Mouse (Mus musculus): ENCODE results near the gene 4930444G20Rik.
"Not testable (repeated sequence)": the region's sequence is repeated elsewhere in the genome, so short reads cannot be mapped to it uniquely, and the experiment has no call there.

4930444G20Rik gene

GRCm38 (mm10) chr10:22067979-22068378 is at the start of gene 4930444G20Rik:
4930444G20Rik (minus strand) TSS chr10:22068079.
- DNase-seq, result not testable (repeated sequence)

GRCm38 (mm10) chr10:22074531-22074930 is 6.7 kb upstream of the 4930444G20Rik start:
- no peak for DNase-seq

- peak in 1 of 2 experiments; percentile 30 for DNase-seq
Observed at GRCm38 (mm10) chr10:22072739-22073138, 4.9 kb upstream of the 4930444G20Rik start.

- DNase-seq, result no peak
Observed at GRCm38 (mm10) chr10:22070576-22070975, 2.7 kb upstream of the 4930444G20Rik start.

- no peak for DNase-seq
Observed at GRCm38 (mm10) chr10:22070168-22070567, 2.3 kb upstream of the 4930444G20Rik start.

GRCm38 (mm10) chr10:22059415-22059814 is 8.5 kb downstream of the 4930444G20Rik start:
- no peak for DNase-seq

GRCm38 (mm10) chr10:22059026-22059325 is 8.9 kb downstream of the 4930444G20Rik start:
- no peak for DNase-seq

GRCm38 (mm10) chr10:22058218-22059025 is 9.5 kb downstream of the 4930444G20Rik start:
- DNase-seq, result peak; percentile 96 to 97

- DNase-seq, result no peak
Observed at GRCm38 (mm10) chr10:22055308-22055707, 12.6 kb downstream of the 4930444G20Rik start.

GRCm38 (mm10) chr10:22036256-22036655 is 31.6 kb downstream of the 4930444G20Rik start:
- peak; percentile 65 to 77 for DNase-seq

GRCm38 (mm10) chr10:22034303-22034702 is 33.6 kb downstream of the 4930444G20Rik start:
- peak in 1 of 2 experiments; percentile 39 for DNase-seq

- no peak for DNase-seq
Observed at GRCm38 (mm10) chr10:22018618-22019017, 49.3 kb downstream of the 4930444G20Rik start.

- DNase-seq, result no peak
Observed at GRCm38 (mm10) chr10:22017469-22018159, 50.3 kb downstream of the 4930444G20Rik start.
